Mouse (Mus musculus): Measurements from ENCODE around the gene Reep1. TPM values are rescaled to one million over a fixed set of nuclear protein-coding genes. Genes with fewer than 3 reads are reported as not detected.

The Reep1 gene
- polyA plus RNA-seq, 1 experiment from 2014 or later = 6.7 TPM

DNA sequence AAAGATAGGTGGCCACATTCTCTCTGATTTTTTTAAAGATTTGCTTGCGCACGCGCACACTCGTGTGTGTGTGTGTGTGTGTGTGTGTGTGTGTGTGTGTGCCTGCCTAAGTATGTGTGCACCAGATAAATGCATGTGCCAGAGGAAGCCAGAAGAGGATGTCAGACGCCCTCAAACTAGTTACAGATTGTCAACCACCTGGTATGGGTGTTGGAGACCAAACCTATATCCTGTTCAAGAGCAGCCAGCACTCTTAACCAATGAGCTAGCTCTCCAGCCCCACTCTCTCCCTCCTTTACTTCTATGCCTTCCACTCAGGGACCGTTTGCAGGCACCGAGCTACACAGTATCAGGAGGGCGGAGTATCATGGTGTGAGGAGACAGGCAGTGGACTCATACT is 39.5 kb downstream of the Reep1 start:
- Histone ChIP-seq H3K4me2 (replicated peaks; ENCODE audit: low read depth) (no peak overlapping the region), H3K27ac (replicated peaks) (no peak overlapping the region), H3K36me3 (ENCODE audit: control insufficient read depth, insufficient read depth, low read length) (no peaks in the 10 kb centered on the region), H3K4me3 (ENCODE audit: low read depth, low read length) (no peak overlapping the region), H3K27me3 (ENCODE audit: control insufficient read depth, insufficient read depth, low read length) (no peaks in the 10 kb centered on the region), H3K9ac (ENCODE audit: low read length) (no peak overlapping the region), H3K9me3 (ENCODE audit: control insufficient read depth, low read length) (no peaks in the 10 kb centered on the region), H3K4me1 (replicated peaks; ENCODE audit: control insufficient read depth, insufficient read depth) (no peaks in the 10 kb centered on the region)
- DNase-seq (ENCODE audit: low spot score) = no peak
- TF ChIP-seq CTCF (IDR thresholded peaks at IDR 0.05; ENCODE audit: low read depth) (no peak), EP300 (optimal IDR thresholded peaks at IDR 0.05) (no peak)
- 76% methylated on average over 8 of the region's 8 CpGs for WGBS
- no peak for ATAC-seq (ENCODE audit: low FRiP score, low TSS enrichment)

DNA sequence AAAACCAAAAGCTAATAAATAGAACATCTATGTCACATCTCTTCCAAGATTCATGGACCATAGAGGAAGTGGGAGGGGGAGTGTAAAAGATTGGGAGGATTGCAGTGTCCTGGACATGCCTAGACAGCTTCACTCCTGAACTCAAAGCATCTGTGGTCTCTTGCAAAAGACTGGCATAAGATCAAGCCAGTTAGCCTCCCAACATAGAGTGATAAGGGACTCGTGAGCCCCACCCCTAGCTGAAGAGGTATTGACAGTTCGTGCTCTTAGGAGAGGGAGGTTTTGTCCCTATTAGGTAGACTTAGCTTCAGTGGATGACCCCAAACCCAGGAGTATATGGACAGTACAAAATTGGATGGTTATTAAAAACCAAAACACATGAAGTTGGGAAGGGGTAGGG is 44.2 kb downstream of the Reep1 start:
- Histone ChIP-seq H3K36me3 (ENCODE audit: control insufficient read depth, insufficient read depth, low read length) (no peaks in the 10 kb centered on the region), H3K9me3 (ENCODE audit: control insufficient read depth, low read length) (no peaks in the 10 kb centered on the region), H3K4me1 (replicated peaks; ENCODE audit: control insufficient read depth, insufficient read depth) (no peaks in the 10 kb centered on the region), H3K27me3 (ENCODE audit: control insufficient read depth, insufficient read depth, low read length) (no peaks in the 10 kb centered on the region), H3K4me3 (ENCODE audit: low read depth, low read length) (no peak overlapping the region), H3K27ac (replicated peaks) (no peak overlapping the region), H3K4me2 (replicated peaks; ENCODE audit: low read depth) (no peak overlapping the region), H3K9ac (ENCODE audit: low read length) (no peak overlapping the region)
- ATAC-seq (ENCODE audit: low FRiP score, low TSS enrichment) = no peak
- 58% methylated on average over 2 of the region's 2 CpGs for WGBS
- DNase-seq (ENCODE audit: low spot score) = no peak
- TF ChIP-seq EP300 (optimal IDR thresholded peaks at IDR 0.05) (no peak), CTCF (IDR thresholded peaks at IDR 0.05; ENCODE audit: low read depth) (no peak)

DNA sequence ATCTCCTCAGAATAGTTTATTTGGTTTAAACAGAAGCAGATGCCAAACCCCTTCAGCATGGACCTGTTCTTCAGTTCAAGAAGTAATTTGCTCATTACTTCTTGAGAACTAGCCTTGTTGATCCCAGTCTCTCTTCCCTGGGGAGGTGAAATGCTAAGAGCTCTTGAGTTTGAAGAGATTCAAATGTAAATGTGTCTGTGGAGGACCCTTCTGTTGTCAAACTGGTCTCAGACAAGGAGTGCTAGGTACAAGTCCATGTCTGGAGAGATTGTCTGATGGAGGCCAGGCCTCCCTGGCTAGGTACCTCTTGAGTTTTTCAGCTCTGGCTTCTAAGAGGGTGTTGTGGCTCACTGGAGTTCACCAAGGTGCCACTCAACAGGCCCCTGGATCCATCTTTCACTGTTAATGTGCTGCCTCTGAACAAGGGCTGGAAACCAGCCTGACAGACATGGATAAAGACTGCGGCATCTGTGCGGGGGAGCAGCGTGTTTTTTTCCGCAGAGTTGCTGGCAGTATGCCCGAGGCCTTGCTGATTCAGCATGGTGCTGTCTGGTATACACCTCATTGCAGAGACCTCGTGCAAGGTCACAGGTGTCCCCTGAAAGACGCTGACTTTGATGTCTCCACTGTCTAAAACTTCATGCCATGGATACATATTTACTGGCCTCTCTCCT is 45.6 kb downstream of the Reep1 start:
- Histone ChIP-seq H3K27ac (replicated peaks) (no peak overlapping the region), H3K9me3 (ENCODE audit: control insufficient read depth, low read length) (no peaks in the 10 kb centered on the region), H3K4me1 (replicated peaks; ENCODE audit: control insufficient read depth, insufficient read depth) (peaks cover 5% of the 10 kb centered on the region; the same call in 1 of the 2 replicates), H3K4me2 (replicated peaks; ENCODE audit: low read depth) (no peak overlapping the region), H3K36me3 (ENCODE audit: control insufficient read depth, insufficient read depth, low read length) (no peaks in the 10 kb centered on the region), H3K9ac (ENCODE audit: low read length) (no peak overlapping the region), H3K27me3 (ENCODE audit: control insufficient read depth, insufficient read depth, low read length) (no peaks in the 10 kb centered on the region), H3K4me3 (ENCODE audit: low read depth, low read length) (no peak overlapping the region)
- ATAC-seq (ENCODE audit: low FRiP score, low TSS enrichment) (no peak), DNase-seq (ENCODE audit: low spot score) (peak; percentile 21)
- WGBS = 59% methylated on average over 7 of the region's 7 CpGs
- TF ChIP-seq EP300 (optimal IDR thresholded peaks at IDR 0.05) (no peak), CTCF (IDR thresholded peaks at IDR 0.05; ENCODE audit: low read depth) (no peak)

- Histone ChIP-seq H3K27me3 (ENCODE audit: control insufficient read depth, insufficient read depth, low read length) (no peaks in the 10 kb centered on the region), H3K4me2 (replicated peaks; ENCODE audit: low read depth) (no peak overlapping the region; the same call in 1 of the 2 replicates), H3K4me3 (ENCODE audit: low read depth, low read length) (no peak overlapping the region), H3K27ac (replicated peaks) (0 out of 2 replicates have a peak overlapping the region, but pooled peaks have one; percentile 2), H3K9ac (ENCODE audit: low read length) (no peak overlapping the region), H3K4me1 (replicated peaks; ENCODE audit: control insufficient read depth, insufficient read depth) (peaks cover 5% of the 10 kb centered on the region; the same call in 1 of the 2 replicates), H3K36me3 (ENCODE audit: control insufficient read depth, insufficient read depth, low read length) (no peaks in the 10 kb centered on the region), H3K9me3 (ENCODE audit: control insufficient read depth, low read length) (no peaks in the 10 kb centered on the region)
- peak; percentile 27 for DNase-seq (ENCODE audit: low spot score)
- 32% methylated on average over 10 of the region's 10 CpGs for WGBS
- peak; percentile 67 for ATAC-seq (ENCODE audit: low FRiP score, low TSS enrichment)
- TF ChIP-seq EP300 (optimal IDR thresholded peaks at IDR 0.05) (no peak), CTCF (IDR thresholded peaks at IDR 0.05; ENCODE audit: low read depth) (no peak)
Observed at GRCm38 (mm10) chr6:71757039-71757894, 49.9 kb downstream of the Reep1 start.

- Histone ChIP-seq H3K9ac (ENCODE audit: low read length) (no peak overlapping the region), H3K9me3 (ENCODE audit: control insufficient read depth, low read length) (no peaks in the 10 kb centered on the region), H3K27ac (replicated peaks) (no peak overlapping the region), H3K4me3 (ENCODE audit: low read depth, low read length) (no peak overlapping the region), H3K27me3 (ENCODE audit: control insufficient read depth, insufficient read depth, low read length) (no peaks in the 10 kb centered on the region), H3K4me2 (replicated peaks; ENCODE audit: low read depth) (no peak overlapping the region), H3K36me3 (ENCODE audit: control insufficient read depth, insufficient read depth, low read length) (no peaks in the 10 kb centered on the region), H3K4me1 (replicated peaks; ENCODE audit: control insufficient read depth, insufficient read depth) (peaks cover 5% of the 10 kb centered on the region; the same call in 1 of the 2 replicates)
- 76% methylated on average over 4 of the region's 4 CpGs for WGBS
- DNase-seq (ENCODE audit: low spot score) = no peak
- no peak for TF ChIP-seq EP300 (optimal IDR thresholded peaks at IDR 0.05)
- TF ChIP-seq CTCF (IDR thresholded peaks at IDR 0.05; ENCODE audit: low read depth) = no peak
- no peak for ATAC-seq (ENCODE audit: low FRiP score, low TSS enrichment)
Observed at GRCm38 (mm10) chr6:71758780-71759179, 51.4 kb downstream of the Reep1 start.

- Histone ChIP-seq H3K27me3 (ENCODE audit: control insufficient read depth, insufficient read depth, low read length) (no peaks in the 10 kb centered on the region), H3K4me3 (ENCODE audit: low read depth, low read length) (no peak overlapping the region), H3K36me3 (ENCODE audit: control insufficient read depth, insufficient read depth, low read length) (no peaks in the 10 kb centered on the region), H3K4me2 (replicated peaks; ENCODE audit: low read depth) (no peak overlapping the region), H3K9ac (ENCODE audit: low read length) (no peak overlapping the region), H3K9me3 (ENCODE audit: control insufficient read depth, low read length) (no peaks in the 10 kb centered on the region), H3K27ac (replicated peaks) (no peak overlapping the region), H3K4me1 (replicated peaks; ENCODE audit: control insufficient read depth, insufficient read depth) (peaks cover 5% of the 10 kb centered on the region; the same call in 1 of the 2 replicates)
- no peak for TF ChIP-seq EP300 (optimal IDR thresholded peaks at IDR 0.05)
- TF ChIP-seq CTCF (IDR thresholded peaks at IDR 0.05; ENCODE audit: low read depth) = no peak
- ATAC-seq (ENCODE audit: low FRiP score, low TSS enrichment) (no peak), DNase-seq (ENCODE audit: low spot score) (no peak)
- 83% methylated on average over 6 of the region's 6 CpGs for WGBS
Observed at GRCm38 (mm10) chr6:71760073-71760472, 52.7 kb downstream of the Reep1 start.
